Mouse (Mus musculus) intestine, postnatal 0 days (tissue): ENCODE measurements around the gene Kat2b. TPM values are rescaled to one million over a fixed set of nuclear protein-coding genes. Genes with fewer than 3 reads are reported as not detected.

Experiments used
- ATAC-seq: fragments of 200-750 bp; cut with Nextera tagmentation; 2 replicates; pipeline ENCODE4 v1.8.0; 2017; ENCODE audit warnings: mild to moderate bottlenecking, moderate TSS enrichment, moderate library complexity
- H3K27ac ChIP-seq: fragments of 300-500 bp; sonication (generic); 2 replicates; pipeline ENCODE4 v1.5.1; 2014; ENCODE audit warnings: mild to moderate bottlenecking, low read depth, low read length, moderate library complexity
- H3K27me3 ChIP-seq: fragments of 300-500 bp; sonication (generic); replicated peaks from 2 replicates; pipeline ENCODE4 v1.6.1; 2014; ENCODE audit warnings: low read length, mixed read lengths; ENCODE audit not compliant: control insufficient read depth, insufficient read depth
- H3K36me3 ChIP-seq: fragments of 300-500 bp; sonication (generic); 2 replicates; pipeline ENCODE4 v1.6.1; 2014; ENCODE audit warnings: mild to moderate bottlenecking, moderate library complexity; ENCODE audit not compliant: control insufficient read depth, insufficient read depth
- H3K4me1 ChIP-seq: fragments of 300-500 bp; sonication (generic); replicated peaks from 2 replicates; pipeline ENCODE4 v1.6.1; 2014; ENCODE audit warnings: antibody characterized with exemption, low read length, mixed read lengths; ENCODE audit not compliant: control insufficient read depth, insufficient read depth
- H3K4me2 ChIP-seq: fragments of 300-500 bp; sonication (generic); replicated peaks from 2 replicates; pipeline ENCODE4 v1.6.1; 2014; ENCODE audit warnings: low read depth, mild to moderate bottlenecking, moderate library complexity
- H3K4me3 ChIP-seq: fragments of 300-500 bp; sonication (generic); 2 replicates; pipeline ENCODE4 v1.5.1; 2014; ENCODE audit warnings: low read depth, low read length
- H3K9ac ChIP-seq: fragments of 300-500 bp; sonication (generic); 2 replicates; pipeline ENCODE4 v1.6.1; 2014; ENCODE audit warnings: mild to moderate bottlenecking, low read depth, low read length
- H3K9me3 ChIP-seq: fragments of 300-500 bp; sonication (generic); 2 replicates; pipeline ENCODE4 v1.6.1; 2016; ENCODE audit warnings: mixed run types; ENCODE audit not compliant: control insufficient read depth
- CTCF ChIP-seq: sonication (generic); IDR thresholded peaks from 2 replicates; pipeline ENCODE4 v1.5.1; 2016; ENCODE audit warnings: low read depth, mild to moderate bottlenecking, control low read depth, antibody characterized with exemption, moderate library complexity
- whole genome bisulfite sequencing: fragments of 180-500 bp; shearing (Covaris S2); extraction: QIAGEN DNeasy Blood & Tissue Kit; methylation state at CpG from one replicate; pipeline ENCODE4 v1.1.7; 2014; 5-methylcytosine and 5-hydroxymethylcytosine counted together
- polyA plus RNA-seq: library from polyadenylated mRNA; unstranded; fragments of >200 nt; fragmentation: Nextera tagmentation; extraction: Ambion mirVana; gene quantifications from 2 replicates; pipeline ENCODE4 v1.2.1, GENCODE M21; 2015

Gene Kat2b
- polyA plus RNA-seq, 1 experiment from 2014 or later, result 5.9 TPM

DNA sequence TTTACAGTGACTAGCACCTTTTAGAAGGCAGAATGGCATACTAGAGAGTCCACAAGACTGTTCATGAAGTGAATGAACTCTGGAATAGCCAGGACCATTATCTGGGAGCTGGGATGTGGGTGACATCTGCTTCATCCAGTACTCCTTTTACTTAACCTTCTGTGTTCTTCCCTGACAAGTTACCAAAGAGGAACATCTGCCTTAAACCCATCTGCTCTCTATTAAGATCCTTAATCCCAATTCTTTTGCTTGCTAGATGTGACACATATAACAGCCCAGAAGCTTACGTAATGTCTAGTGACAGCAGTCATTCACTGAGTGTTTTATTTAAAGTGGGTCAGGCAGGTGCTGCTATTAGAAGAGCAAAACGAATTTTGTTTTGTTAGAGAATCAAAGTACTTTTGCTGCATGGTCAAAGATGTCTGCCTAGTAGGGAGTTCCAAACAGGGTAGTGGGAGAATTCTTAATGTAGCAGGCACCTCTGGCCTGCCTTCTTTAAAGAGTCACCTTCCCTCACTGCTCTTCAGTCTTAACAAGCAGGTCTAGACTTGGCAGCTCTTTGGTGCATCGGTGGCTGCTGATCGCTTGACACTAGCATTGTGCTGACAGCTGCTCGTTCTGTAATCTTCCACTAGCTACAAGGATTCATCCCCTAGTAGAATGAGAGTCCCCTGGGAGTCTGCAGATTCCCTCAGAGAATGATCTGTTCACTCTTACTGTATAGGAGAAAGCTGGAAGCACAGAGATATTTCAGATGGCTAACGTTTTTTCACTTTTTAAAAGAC is 94.6 kb downstream of the Kat2b start:
- no peak overlapping the region for H3K4me2 ChIP-seq
- no peaks in the 10 kb centered on the region for H3K27me3 ChIP-seq
- 86% methylated on average over 6 of the region's 6 CpGs for WGBS
- peaks cover 40% of the 10 kb centered on the region for H3K36me3 ChIP-seq
- no peaks in the 10 kb centered on the region for H3K4me1 ChIP-seq
- no peaks in the 10 kb centered on the region for H3K9me3 ChIP-seq
- TF ChIP-seq CTCF, result no peak
- H3K9ac ChIP-seq, result no peak overlapping the region
- H3K4me3 ChIP-seq, result no peak overlapping the region
- H3K27ac ChIP-seq, result no peak overlapping the region
- no peak for ATAC-seq

DNA sequence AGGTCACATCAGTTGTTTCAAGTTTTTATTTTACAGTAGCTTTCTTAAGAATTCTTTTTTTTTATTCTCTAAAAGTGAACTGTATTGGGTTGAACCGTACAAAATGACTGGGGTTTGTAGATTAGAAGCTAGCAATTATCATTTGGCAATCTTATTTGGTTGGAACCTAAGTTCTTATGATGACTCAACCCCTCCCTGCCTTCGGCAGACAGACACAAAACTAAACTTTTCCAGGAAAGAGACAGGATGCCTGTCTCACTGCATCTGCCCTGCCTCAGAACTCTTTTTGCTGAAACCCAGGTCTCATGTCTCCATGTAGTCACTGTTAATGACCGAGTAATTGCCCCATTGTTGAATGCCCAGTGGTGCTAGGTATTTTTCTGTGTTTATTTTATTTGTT is 97.6 kb downstream of the Kat2b start:
- Histone ChIP-seq H3K4me3 (no peak overlapping the region), H3K27ac (no peak overlapping the region), H3K4me2 (no peak overlapping the region), H3K9me3 (no peaks in the 10 kb centered on the region), H3K36me3 (peaks cover 51% of the 10 kb centered on the region), H3K4me1 (no peaks in the 10 kb centered on the region), H3K27me3 (no peaks in the 10 kb centered on the region), H3K9ac (no peak overlapping the region)
- no peak for ATAC-seq
- TF ChIP-seq CTCF, result no peak
- WGBS, result 91% methylated on average over 3 of the region's 3 CpGs

DNA sequence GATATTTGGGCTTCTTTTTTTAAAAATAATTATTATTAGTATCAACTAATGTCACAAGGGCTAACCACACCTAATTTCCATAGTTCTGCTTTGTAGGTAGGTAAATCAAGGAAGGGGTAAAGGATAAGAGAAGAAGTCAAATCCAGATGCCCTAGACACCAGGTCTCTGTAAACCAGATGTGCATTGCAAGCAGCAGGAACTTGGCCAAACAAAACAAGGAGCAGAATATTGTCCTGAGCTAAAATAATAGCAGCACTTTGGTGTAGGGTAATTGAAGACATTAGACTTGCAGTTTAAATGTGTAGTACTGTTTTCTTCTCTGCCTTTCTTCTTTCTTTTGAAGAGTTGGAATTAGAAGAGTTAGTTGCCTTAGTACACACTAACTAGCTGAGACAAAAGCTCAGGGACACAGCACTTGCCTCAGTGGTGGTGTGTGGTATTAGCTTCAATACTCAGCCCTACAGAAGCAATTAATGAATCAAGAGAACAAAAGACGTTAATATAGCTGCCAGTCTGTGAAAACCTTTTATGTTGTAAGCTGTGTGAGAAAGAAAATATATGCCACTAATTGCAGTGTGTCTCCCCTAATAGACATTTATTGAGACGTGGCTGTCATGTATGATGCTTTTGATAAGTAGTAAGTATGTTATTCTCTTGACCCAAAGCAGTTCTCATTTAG is 98.2 kb downstream of the Kat2b start:
- ATAC-seq, result no peak
- Histone ChIP-seq H3K9me3 (no peaks in the 10 kb centered on the region), H3K27ac (no peak overlapping the region), H3K27me3 (no peaks in the 10 kb centered on the region), H3K4me2 (no peak overlapping the region), H3K4me1 (no peaks in the 10 kb centered on the region), H3K4me3 (no peak overlapping the region), H3K36me3 (peaks cover 52% of the 10 kb centered on the region), H3K9ac (no peak overlapping the region)
- TF ChIP-seq CTCF, result no peak
- 82% methylated on average over 2 of the region's 2 CpGs for WGBS

DNA sequence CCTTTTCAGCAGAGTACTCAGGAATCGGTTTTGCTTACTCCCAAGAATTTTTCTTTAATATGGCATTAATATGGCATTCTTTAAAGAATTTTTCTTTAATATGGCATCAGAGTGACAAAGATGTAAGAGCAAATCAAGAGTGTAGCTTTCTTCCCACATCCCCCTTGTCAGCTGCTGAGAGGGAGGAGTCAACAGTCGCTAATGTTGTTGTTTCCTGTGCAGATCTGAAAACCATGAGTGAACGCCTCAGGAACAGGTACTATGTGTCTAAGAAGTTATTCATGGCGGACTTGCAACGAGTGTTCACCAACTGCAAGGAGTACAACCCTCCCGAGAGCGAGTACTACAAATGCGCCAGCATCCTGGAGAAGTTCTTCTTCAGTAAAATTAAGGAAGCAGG is 103.8 kb downstream of the Kat2b start:
- Histone ChIP-seq H3K4me2 (no peak overlapping the region), H3K4me3 (no peak overlapping the region), H3K9ac (no peak overlapping the region), H3K27ac (no peak overlapping the region), H3K4me1 (no peaks in the 10 kb centered on the region), H3K9me3 (no peaks in the 10 kb centered on the region), H3K27me3 (no peaks in the 10 kb centered on the region), H3K36me3 (peaks cover 32% of the 10 kb centered on the region; the same call in 1 of the 2 replicates)
- no peak for ATAC-seq
- WGBS, result 94% methylated on average over 8 of the region's 8 CpGs
- TF ChIP-seq CTCF, result no peak

DNA sequence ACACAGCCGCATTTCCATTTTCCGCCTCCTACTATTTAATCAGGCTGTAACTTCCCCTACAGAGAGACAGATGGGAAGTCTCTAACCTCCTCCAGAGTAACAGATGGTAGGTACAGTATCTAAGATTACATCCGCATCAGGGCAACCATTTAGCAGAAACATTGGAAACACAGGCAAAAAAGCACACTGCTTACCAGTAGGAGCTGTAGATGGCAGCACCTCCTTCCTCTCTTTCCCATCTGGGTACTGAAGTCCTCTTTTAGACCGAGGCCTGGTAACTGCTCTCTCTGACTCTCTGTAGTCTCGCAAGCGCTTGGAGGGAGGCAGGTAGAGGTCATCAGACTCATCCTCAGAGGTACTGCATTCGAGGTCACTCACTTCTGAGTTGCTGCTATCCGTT is 112.1 kb downstream of the Kat2b start:
- Histone ChIP-seq H3K4me3 (no peak overlapping the region), H3K36me3 (peaks cover 24% of the 10 kb centered on the region), H3K4me2 (no peak overlapping the region), H3K9me3 (no peaks in the 10 kb centered on the region), H3K4me1 (no peaks in the 10 kb centered on the region), H3K27ac (no peak overlapping the region), H3K27me3 (no peaks in the 10 kb centered on the region), H3K9ac (no peak overlapping the region)
- peak; percentile 67 for TF ChIP-seq CTCF
- ATAC-seq, result no peak
- WGBS, result 88% methylated on average over 8 of the region's 8 CpGs

DNA sequence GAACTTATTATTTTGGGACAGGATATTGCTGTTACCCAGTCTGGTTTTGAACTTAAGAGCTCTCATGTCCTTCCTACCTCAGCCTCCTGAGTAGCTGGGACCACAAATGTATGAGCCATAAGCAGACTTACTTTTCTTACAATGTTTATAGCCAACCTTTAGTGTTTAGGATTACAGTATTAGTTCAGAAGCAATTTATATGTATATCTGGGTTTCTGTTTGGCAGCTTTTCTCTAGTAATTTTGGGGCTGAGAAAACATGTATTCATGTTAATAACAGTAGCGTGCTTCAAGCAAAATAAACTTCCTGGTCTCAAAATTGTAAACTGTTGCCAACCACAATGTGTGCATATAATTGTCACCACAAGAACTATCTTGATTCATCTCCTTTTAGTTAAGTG is 121.7 kb downstream of the Kat2b start:
- H3K4me2 ChIP-seq, result peak overlapping the region; percentile 75
- no peaks in the 10 kb centered on the region for H3K9me3 ChIP-seq
- 2% methylated on average over 1 of the region's 1 CpGs for WGBS
- peaks cover 4% of the 10 kb centered on the region; the same call in 1 of the 2 replicates for H3K4me1 ChIP-seq
- no peaks in the 10 kb centered on the region for H3K27me3 ChIP-seq
- TF ChIP-seq CTCF, result no peak
- no peak overlapping the region for H3K27ac ChIP-seq
- peak overlapping the region; percentile 61 for H3K4me3 ChIP-seq
- 0 out of 2 replicates have a peak overlapping the region, but pooled peaks have one; percentile 23 for H3K9ac ChIP-seq
- ATAC-seq, result no peak
- H3K36me3 ChIP-seq, result peaks cover 13% of the 10 kb centered on the region; the same call in 1 of the 2 replicates
